Mouse (Mus musculus) stomach, postnatal 0 days (tissue): ENCODE measurements around the gene Padi1.

Experiments used
- CTCF ChIP-seq: IDR thresholded peaks from 2 replicates; pipeline ENCODE4 v1.5.1; 2016; ENCODE audit warnings: antibody characterized with exemption, low read depth, mild to moderate bottlenecking, moderate library complexity
- EP300 ChIP-seq: optimal IDR thresholded peaks from 2 replicates; pipeline ENCODE3; 2016; ENCODE audit warnings: antibody characterized with exemption

DNA sequence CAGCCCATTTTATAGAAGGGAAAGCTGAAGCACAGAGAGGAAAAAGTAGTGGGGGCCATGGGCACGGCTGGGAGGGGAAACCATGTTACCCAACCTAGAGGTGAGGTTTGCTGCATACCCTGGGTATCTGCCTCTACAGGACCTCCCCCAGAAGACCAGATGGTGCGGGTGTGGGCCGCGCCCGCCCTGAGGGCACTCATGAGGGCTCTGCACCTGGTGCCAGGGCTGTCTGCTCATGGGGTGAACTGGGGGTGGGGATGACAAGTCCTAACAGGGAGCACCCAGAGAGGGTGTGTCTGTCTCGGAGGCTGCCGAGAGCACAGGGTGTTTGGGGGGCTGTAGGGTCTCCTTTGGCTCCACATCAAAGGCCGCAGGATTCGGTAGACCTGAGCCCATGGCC, 70.7 kb downstream of the Padi1 start:
- TF ChIP-seq CTCF (no peak), EP300 (no peak)
